Mouse (Mus musculus) limb, embryonic 15.5 days (tissue): ENCODE data around the gene Zscan20. TPM values are rescaled to one million over a fixed set of nuclear protein-coding genes. Genes with fewer than 3 reads are reported as not detected.

ENCODE experiments used
- ATAC-seq: fragments of 200-750 bp; cut with Nextera tagmentation; 2 replicates; pipeline ENCODE4 v1.8.0; 2017; ENCODE audit warnings: low read depth, moderate TSS enrichment; ENCODE audit not compliant: insufficient number of reproducible peaks, low FRiP score, low TSS enrichment
- H3K27ac ChIP-seq: fragments of 300-500 bp; sonication (generic); 2 replicates; pipeline ENCODE4 v1.5.1; 2015; ENCODE audit warnings: moderate library complexity, mild to moderate bottlenecking, inconsistent platforms
- H3K27me3 ChIP-seq: fragments of 300-500 bp; sonication (generic); 2 replicates; pipeline ENCODE4 v1.6.1; 2015; ENCODE audit warnings: inconsistent platforms
- H3K36me3 ChIP-seq: fragments of 300-500 bp; sonication (generic); 2 replicates; pipeline ENCODE4 v1.6.1; 2015; ENCODE audit warnings: inconsistent platforms
- H3K4me1 ChIP-seq: fragments of 300-500 bp; sonication (generic); 2 replicates; pipeline ENCODE4 v1.6.1; 2015; ENCODE audit warnings: inconsistent platforms
- H3K4me2 ChIP-seq: fragments of 300-500 bp; sonication (generic); 2 replicates; pipeline ENCODE4 v1.6.1; 2015; ENCODE audit warnings: mild to moderate bottlenecking, inconsistent platforms
- H3K4me3 ChIP-seq: fragments of 300-500 bp; sonication (generic); 2 replicates; pipeline ENCODE4 v1.5.1; 2015; ENCODE audit warnings: mild to moderate bottlenecking, inconsistent platforms
- H3K9ac ChIP-seq: fragments of 300-500 bp; sonication (generic); 2 replicates; pipeline ENCODE4 v1.6.1; 2015; ENCODE audit warnings: inconsistent platforms
- H3K9me3 ChIP-seq: fragments of 300-500 bp; sonication (generic); 2 replicates; pipeline ENCODE4 v1.6.1; 2016; ENCODE audit warnings: inconsistent platforms
- WGBS: fragments of 180-500 bp; shearing (Covaris S2); methylation state at CpG from one replicate; pipeline ENCODE4 v1.1.7; 2015; 5-methylcytosine and 5-hydroxymethylcytosine counted together
- polyA plus RNA-seq: library from polyadenylated mRNA; unstranded; fragments of >200 nt; fragmentation: Nextera tagmentation; extraction: Ambion mirVana; gene quantifications from 2 replicates; pipeline ENCODE4 v1.2.1, GENCODE M21; 2015

Gene Zscan20
- polyA plus RNA-seq: 4.0 and 4.1 TPM in 2 replicates

- Histone ChIP-seq H3K27me3 (no peaks in the 10 kb centered on the region), H3K4me2 (peak within 1 kb of the TSS; percentile 68), H3K4me3 (peak within 1 kb of the TSS; percentile 65), H3K9ac (peak within 1 kb of the TSS; percentile 45; the same call in 1 of the 2 replicates), H3K27ac (peak within 1 kb of the TSS; percentile 51; the same call in 1 of the 2 replicates), H3K36me3 (no peaks in the 10 kb centered on the region), H3K4me1 (peaks cover 16% of the 10 kb centered on the region), H3K9me3 (no peaks in the 10 kb centered on the region)
- ATAC-seq: peak; percentile 95
- under 1% methylated on average over 23 of the region's 24 CpGs for WGBS
Observed at GRCm38 (mm10) chr4:128609925-128610402, at the start of gene Zscan20. Gene Zscan20 (minus strand): TSS chr4:128610098.

GRCm38 (mm10) chr4:128655446-128655845, 45.5 kb upstream of the Zscan20 start:
- no peaks in the 10 kb centered on the region for H3K27me3 ChIP-seq
- no peaks in the 10 kb centered on the region for H3K36me3 ChIP-seq
- no peaks in the 10 kb centered on the region for H3K9me3 ChIP-seq
- H3K9ac ChIP-seq: peak overlapping the region; percentile 75
- peaks cover 31% of the 10 kb centered on the region for H3K4me1 ChIP-seq
- peak overlapping the region; percentile 78 for H3K4me3 ChIP-seq
- no peak for ATAC-seq
- WGBS: 2% methylated on average over 12 of the region's 12 CpGs
- peak overlapping the region; percentile 96 for H3K4me2 ChIP-seq
- peak overlapping the region; percentile 86 for H3K27ac ChIP-seq

- peak within 1 kb of the TSS; percentile 75 for H3K9ac ChIP-seq
- ATAC-seq: peak; percentile 90
- H3K9me3 ChIP-seq: no peaks in the 10 kb centered on the region
- peak within 1 kb of the TSS; percentile 86 for H3K27ac ChIP-seq
- H3K4me2 ChIP-seq: peak within 1 kb of the TSS; percentile 96
- peak within 1 kb of the TSS; percentile 78 for H3K4me3 ChIP-seq
- under 1% methylated on average over 78 of the region's 85 CpGs for WGBS
- peaks cover 31% of the 10 kb centered on the region for H3K4me1 ChIP-seq
- H3K27me3 ChIP-seq: no peaks in the 10 kb centered on the region
- H3K36me3 ChIP-seq: no peaks in the 10 kb centered on the region
Observed at GRCm38 (mm10) chr4:128654505-128655381, 44.8 kb upstream of the Zscan20 start, which contains the start of gene Phc2. Gene Phc2 (plus strand): TSS chr4:128654702.

GRCm38 (mm10) chr4:128652584-128653298, 42.8 kb upstream of the Zscan20 start:
- no peak for ATAC-seq
- Histone ChIP-seq H3K9ac (no peak overlapping the region), H3K27ac (0 out of 2 replicates have a peak overlapping the region, but pooled peaks have one; percentile 17), H3K27me3 (no peaks in the 10 kb centered on the region), H3K9me3 (no peaks in the 10 kb centered on the region), H3K36me3 (no peaks in the 10 kb centered on the region), H3K4me3 (no peak overlapping the region), H3K4me1 (peaks cover 34% of the 10 kb centered on the region), H3K4me2 (no peak overlapping the region)
- WGBS: 24% methylated on average over 5 of the region's 5 CpGs

GRCm38 (mm10) chr4:128651530-128651929, 41.6 kb upstream of the Zscan20 start:
- WGBS: 50% methylated on average over 3 of the region's 3 CpGs
- Histone ChIP-seq H3K9me3 (no peaks in the 10 kb centered on the region), H3K4me2 (no peak overlapping the region), H3K27me3 (no peaks in the 10 kb centered on the region), H3K4me1 (peaks cover 33% of the 10 kb centered on the region), H3K36me3 (no peaks in the 10 kb centered on the region), H3K27ac (no peak overlapping the region), H3K9ac (no peak overlapping the region), H3K4me3 (no peak overlapping the region)
- ATAC-seq: no peak

GRCm38 (mm10) chr4:128648567-128649255, 38.8 kb upstream of the Zscan20 start:
- Histone ChIP-seq H3K36me3 (no peaks in the 10 kb centered on the region), H3K9me3 (no peaks in the 10 kb centered on the region), H3K27ac (no peak overlapping the region), H3K4me1 (peaks cover 10% of the 10 kb centered on the region), H3K4me3 (no peak overlapping the region), H3K9ac (no peak overlapping the region), H3K4me2 (no peak overlapping the region), H3K27me3 (no peaks in the 10 kb centered on the region)
- WGBS: 29% methylated on average over 8 of the region's 8 CpGs
- no peak for ATAC-seq

- no peak for ATAC-seq
- H3K4me1 ChIP-seq: peaks cover 9% of the 10 kb centered on the region
- 28% methylated on average over 7 of the region's 7 CpGs for WGBS
Observed at GRCm38 (mm10) chr4:128646762-128647161, 36.9 kb upstream of the Zscan20 start.

GRCm38 (mm10) chr4:128645896-128646295, 36.0 kb upstream of the Zscan20 start:
- ATAC-seq: no peak
- H3K27ac ChIP-seq: no peak overlapping the region
- H3K36me3 ChIP-seq: no peaks in the 10 kb centered on the region
- H3K4me2 ChIP-seq: no peak overlapping the region
- H3K27me3 ChIP-seq: no peaks in the 10 kb centered on the region
- H3K9me3 ChIP-seq: no peaks in the 10 kb centered on the region
- H3K4me1 ChIP-seq: peaks cover 12% of the 10 kb centered on the region
- no peak overlapping the region for H3K4me3 ChIP-seq
- H3K9ac ChIP-seq: no peak overlapping the region
- 39% methylated on average over 6 of the region's 6 CpGs for WGBS

More at GRCm38 (mm10) chr4:128646762-128647161, 36.9 kb upstream of the Zscan20 start:
- Histone ChIP-seq H3K9me3 (no peaks in the 10 kb centered on the region), H3K4me2 (no peak overlapping the region), H3K36me3 (no peaks in the 10 kb centered on the region), H3K27me3 (no peaks in the 10 kb centered on the region), H3K4me3 (no peak overlapping the region), H3K27ac (no peak overlapping the region), H3K9ac (no peak overlapping the region)

- 30% methylated on average over 23 of the region's 23 CpGs for WGBS
- H3K9me3 ChIP-seq: no peaks in the 10 kb centered on the region
- H3K36me3 ChIP-seq: no peaks in the 10 kb centered on the region
- no peak for ATAC-seq
- no peak overlapping the region for H3K27ac ChIP-seq
- 0 out of 2 replicates have a peak, but pooled peaks cover 3% of the 10 kb centered on the region for H3K27me3 ChIP-seq
- no peak overlapping the region for H3K4me3 ChIP-seq
- no peak overlapping the region for H3K9ac ChIP-seq
- no peak overlapping the region for H3K4me2 ChIP-seq
- peaks cover 20% of the 10 kb centered on the region for H3K4me1 ChIP-seq
Observed at GRCm38 (mm10) chr4:128641766-128642717, 32.1 kb upstream of the Zscan20 start.

GRCm38 (mm10) chr4:128638265-128638923, 28.5 kb upstream of the Zscan20 start:
- Histone ChIP-seq H3K4me1 (peaks cover 42% of the 10 kb centered on the region), H3K27ac (no peak overlapping the region), H3K9ac (no peak overlapping the region), H3K36me3 (no peaks in the 10 kb centered on the region), H3K4me3 (no peak overlapping the region), H3K4me2 (no peak overlapping the region), H3K27me3 (0 out of 2 replicates have a peak, but pooled peaks cover 3% of the 10 kb centered on the region), H3K9me3 (no peaks in the 10 kb centered on the region)
- ATAC-seq: no peak
- WGBS: 82% methylated on average over 18 of the region's 18 CpGs
